Mouse (Mus musculus) neural tube, embryonic 10.5 days (tissue): ENCODE measurements at regions not wholly inside any gene's neighbourhood (a gene's known extent, or its start where the extent isn't known, plus 50 kb on each side); places are given as distances from the start of the nearest gene placed in this dataset.

Source experiments
- DNase-seq: peaks from one replicate; pipeline ENCODE4 v3.0.0-alpha.2; 2017; ENCODE audit warnings: low spot score; ENCODE audit errors: extremely low spot score

DNA sequence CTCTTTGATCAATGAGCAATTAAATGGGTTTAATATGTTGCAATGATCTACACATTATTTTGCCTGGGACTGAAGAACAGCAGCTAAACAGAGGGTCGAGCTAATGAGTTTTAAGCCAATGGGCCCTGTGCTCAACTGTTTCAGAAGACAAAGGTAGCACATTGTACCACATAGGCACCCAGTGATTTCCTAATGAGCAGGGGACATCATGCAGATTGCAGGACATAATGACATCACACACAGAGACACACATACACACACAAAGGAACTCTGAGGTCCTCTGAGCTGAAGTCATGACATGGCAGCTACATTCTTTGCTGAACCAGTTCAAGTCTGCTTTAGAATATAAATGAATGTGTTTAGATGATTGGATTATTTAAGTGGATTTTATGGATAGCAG, 71.9 kb downstream of the Zfp330 start:
- no peak for DNase-seq

GRCm38 (mm10) chr8:82700471-82700870, 73.5 kb downstream of the Zfp330 start:
- no peak for DNase-seq

DNA sequence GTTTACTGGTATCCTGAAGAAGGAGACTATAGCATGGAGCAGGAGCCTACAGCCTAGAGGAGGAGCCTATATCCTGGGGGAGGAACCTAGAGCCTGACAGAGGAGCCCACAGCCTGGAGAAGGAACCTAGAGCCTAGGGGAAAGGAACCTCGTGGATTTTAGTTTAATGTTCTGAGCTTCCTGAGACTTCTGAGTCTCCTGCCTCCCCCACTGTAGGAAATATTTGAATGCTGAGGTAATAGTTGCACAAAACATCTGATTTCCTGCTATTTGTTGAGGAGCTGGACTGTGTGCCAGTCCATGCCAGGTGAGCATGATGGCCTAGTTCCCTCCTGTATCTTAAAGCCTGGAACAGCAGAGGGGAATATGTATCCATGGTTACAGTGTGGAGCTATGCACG, 74.7 kb downstream of the Zfp330 start:
- DNase-seq: no peak

- DNase-seq: no peak
Measured at GRCm38 (mm10) chr8:82698071-82698470, 75.9 kb downstream of the Zfp330 start.

DNA sequence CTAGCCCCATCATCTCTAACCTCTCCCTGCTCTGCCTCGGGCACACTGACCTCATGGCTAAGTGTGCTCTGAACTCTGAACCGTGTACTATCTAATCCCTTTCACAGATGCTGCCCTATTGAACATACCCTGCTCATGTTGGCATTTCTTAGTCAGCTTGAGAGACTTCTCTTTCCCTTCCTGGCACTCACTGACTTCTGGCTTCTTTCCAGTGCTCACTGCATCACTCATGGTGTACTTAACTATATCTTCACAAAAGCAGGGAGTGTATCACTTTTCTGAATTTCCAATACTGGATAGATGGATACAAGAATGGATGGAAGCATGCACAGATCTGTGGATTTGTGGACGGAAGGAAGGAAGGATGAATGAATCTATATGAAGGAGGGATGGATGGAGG, 80.9 kb downstream of the Zfp330 start:
- DNase-seq: no peak

DNA sequence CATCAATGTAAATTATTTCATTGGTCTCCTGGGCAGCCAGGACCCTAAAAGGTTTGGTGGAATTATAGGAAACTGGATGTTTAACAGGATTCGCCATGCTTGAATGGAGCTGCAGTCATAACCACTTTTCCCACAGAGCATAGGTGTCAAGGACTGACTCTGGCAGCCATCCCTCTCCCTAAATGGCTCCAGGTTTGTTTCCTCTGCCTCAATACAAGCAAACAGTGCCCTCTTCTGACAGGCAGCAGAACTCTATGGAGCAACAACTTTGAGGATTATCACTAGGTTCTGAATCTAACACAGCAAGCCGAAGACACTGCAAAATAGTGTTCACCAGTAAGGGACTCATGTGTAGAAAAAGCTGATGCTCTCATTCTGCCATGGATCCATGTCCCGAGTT, 84.6 kb downstream of the Zfp330 start:
- DNase-seq: peak; percentile 22

- no peak for DNase-seq
Measured at GRCm38 (mm10) chr8:82685966-82686365, 88.0 kb downstream of the Zfp330 start.

DNA sequence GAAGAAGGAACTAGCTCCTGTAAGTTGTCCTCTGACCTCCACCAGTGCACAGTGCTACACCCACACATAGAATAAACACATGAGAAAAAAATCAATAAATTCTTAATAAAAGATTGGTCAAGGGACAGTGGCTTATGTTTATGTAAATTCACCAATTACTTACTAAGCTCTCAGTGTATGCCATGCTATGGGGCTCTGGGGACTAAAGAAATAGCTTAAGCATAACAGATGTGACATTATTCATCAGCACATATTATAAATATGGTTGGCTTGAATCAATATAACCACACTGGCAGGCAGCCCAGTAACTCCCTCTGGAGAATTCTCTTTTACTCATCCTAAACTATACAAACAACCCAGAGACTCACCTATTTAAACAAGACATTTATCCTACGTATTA, 95.2 kb downstream of the Zfp330 start:
- no peak for DNase-seq

- no peak for DNase-seq
Measured at GRCm38 (mm10) chr8:82677781-82678180, 96.2 kb downstream of the Zfp330 start.

- no peak for DNase-seq
Measured at GRCm38 (mm10) chr8:82669241-82669640, 104.7 kb downstream of the Zfp330 start.

DNA sequence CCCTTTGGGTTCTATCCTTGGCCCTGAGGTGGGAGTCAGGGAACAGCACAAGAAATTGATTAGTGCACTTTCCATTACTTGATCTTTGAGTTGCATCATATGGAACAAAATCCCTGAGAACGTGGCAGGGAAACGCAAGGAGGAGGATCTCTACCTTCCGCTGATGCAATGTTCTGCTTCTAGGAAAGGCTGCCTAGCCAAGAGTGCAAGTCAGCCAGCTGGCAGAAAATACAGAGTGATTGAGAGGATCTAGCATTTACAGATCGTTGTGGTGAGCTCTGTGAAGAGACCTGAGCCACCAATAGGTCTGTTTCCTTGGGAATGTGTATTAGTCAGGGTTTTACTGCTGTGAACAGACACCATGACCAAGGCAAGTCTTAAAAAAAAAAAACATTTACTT, 108.8 kb downstream of the Zfp330 start:
- no peak for DNase-seq

- no peak for DNase-seq
Measured at GRCm38 (mm10) chr8:82640502-82640901, 133.5 kb downstream of the Zfp330 start.

DNA sequence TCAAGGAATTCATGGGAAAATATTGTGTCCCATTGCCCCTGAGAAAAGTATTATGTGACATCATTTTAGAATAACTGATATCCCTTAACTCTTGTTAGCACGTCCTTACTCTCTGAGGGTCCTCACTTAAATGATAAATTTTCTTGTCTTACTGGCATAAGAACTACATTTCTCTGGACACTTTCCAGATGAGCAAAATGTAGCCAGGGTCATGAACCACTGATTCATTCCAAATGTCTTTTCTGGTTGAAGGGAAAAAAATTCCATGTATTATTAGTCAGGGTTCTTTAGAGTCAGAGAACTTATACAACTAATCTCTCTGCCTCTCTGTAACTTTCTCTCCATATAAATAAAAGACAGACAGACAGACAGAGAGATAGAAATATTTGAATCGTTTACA, 143.5 kb downstream of the Zfp330 start:
- DNase-seq: no peak

DNA sequence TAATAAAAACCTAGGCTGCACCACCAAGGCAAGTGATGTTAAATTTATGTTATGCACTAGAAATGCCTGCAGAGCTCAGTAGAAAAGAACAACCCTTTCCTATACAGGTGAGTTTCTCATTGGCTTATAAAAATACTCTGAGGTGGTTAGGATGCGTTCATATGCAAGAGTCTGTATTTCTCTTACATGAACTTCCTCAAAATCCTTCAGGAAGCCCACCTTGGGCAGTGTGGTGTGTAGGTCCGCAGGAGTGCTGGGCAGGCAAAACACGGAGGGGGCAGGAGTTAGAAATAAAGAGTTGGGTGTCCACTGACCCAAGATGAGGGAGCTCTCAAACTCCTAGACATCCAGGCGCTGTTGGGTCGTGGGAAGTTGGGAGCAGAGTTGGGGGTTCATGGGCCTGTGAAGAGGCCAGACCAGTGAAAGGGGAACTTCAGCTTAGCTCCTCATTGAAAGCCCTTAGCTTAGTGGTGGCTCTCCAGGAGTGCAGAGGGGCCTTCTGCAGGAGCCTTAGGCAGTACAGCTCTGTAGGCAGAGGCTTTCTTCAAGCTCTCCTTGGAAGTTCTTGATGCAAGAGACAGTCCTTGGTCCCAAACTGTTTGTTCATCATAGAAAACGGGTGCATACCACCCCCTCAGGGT, 150.0 kb downstream of the Zfp330 start:
- DNase-seq: no peak

DNA sequence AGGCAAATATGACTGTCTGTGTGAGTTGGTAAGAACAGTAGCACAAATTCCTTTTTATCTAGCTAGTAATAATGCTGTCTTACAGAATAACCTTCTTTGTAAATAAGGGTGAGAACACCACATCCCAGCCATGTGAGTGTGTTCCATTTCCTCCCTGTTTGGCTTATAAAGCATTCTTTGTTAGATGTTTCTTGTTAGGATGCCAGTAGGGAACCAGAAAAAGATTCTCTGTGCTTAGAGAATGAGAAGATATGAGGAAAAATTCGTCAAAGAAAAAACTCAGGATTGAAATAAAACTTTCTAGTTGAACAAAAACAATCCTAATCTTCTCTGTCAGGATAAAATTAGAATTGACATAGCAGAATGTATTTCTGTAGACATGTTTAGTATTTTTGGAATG, 155.3 kb downstream of the Zfp330 start:
- DNase-seq: no peak

DNA sequence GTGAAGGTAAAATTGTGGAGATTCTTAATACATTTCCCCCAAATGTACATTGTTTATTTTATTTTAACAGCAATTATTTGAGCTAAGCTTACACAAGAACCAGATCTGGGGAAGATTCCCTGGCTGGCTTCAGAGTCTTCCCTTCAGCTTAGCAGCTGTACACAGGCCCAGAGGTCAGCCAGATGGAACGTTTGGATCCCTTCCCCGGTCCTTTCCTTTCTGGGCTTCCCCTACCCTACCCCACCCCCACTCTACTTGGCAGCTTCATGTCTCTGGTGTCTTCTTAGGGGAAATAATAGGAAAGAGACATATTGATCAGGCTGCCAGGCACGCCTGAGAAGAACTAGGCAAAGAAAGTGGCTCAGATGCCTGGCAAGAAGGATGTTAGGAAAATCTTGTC, 172.4 kb downstream of the Zfp330 start:
- no peak for DNase-seq

- DNase-seq: no peak
Measured at GRCm38 (mm10) chr8:82573434-82573833, 170.4 kb upstream of the Il15 start.

DNA sequence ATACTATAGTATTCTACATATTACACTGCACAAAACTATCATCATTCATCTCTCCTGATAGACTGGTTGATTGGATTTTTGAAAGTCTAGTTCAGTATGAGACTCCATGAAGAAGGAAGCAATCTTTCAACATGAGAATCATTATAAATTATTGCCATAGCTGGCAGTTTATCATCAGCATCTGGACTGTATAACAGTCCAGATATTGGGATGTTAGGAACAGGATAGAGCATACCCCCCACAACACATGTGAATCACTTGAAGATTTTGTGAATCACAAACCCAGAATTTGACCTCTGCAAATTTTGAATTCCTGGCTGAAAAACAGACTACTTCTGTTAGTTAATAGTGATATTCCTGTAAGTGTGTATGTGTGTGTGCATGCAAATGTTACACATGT, 135.1 kb upstream of the Il15 start:
- no peak for DNase-seq

DNA sequence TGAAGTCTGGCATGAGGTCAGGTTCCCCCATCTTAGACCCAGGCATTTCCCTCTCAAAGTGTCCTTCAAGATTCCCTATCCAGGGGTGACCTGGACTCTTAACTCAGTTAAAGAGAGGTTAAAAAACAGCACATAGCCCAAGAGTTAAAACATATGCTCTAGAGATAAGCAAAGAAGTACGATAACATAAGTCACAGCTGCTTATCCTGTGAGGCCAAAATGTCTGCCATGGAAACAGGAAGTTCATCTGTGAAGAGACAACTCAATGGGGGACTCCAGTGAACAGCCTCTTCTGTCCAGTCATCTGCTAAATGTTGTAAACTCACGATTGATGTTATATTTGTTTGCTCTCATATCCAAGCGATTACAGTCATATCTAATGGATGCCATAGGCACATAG, 126.1 kb upstream of the Il15 start:
- no peak for DNase-seq

DNA sequence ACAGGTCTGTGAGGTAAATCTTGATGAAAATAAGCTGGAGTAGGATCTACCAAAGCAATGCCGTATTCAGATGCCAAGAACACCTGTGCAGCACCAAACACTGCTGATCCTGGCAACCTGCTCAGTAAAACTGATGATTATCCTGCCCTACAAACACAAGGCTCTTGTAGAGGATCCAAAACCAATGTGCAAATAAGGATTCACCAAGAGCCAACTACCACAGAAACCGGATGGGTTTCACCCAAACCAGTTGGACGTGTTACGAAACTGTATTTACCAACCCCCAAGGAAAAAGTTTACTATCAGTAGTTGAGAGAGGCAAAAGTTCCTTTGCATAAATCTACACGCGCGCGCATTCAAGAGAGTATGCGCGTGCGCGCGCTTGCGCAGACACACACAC, 120.8 kb upstream of the Il15 start:
- DNase-seq: no peak

- DNase-seq: no peak
Measured at GRCm38 (mm10) chr8:82498496-82498895, 95.5 kb upstream of the Il15 start.

DNA sequence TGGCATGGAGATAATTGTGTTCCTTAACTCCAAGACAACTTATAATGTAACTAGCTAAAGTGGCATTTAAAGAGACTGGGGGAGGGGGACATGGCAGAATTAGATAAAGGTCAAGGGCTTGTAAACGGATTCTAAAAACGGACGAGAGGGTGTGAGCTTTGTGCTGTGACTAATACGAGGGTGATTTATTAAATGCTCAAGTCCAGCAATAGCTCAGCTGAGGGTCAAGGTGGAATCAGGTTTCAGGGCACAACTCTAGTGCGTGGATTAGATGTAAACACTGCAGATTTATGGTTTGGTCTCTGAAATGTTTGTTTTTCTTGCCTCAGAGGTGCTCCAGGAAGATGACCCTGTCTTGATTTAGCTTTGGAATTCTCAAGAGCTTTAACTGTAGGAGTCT, 74.8 kb upstream of the Il15 start:
- no peak for DNase-seq

DNA sequence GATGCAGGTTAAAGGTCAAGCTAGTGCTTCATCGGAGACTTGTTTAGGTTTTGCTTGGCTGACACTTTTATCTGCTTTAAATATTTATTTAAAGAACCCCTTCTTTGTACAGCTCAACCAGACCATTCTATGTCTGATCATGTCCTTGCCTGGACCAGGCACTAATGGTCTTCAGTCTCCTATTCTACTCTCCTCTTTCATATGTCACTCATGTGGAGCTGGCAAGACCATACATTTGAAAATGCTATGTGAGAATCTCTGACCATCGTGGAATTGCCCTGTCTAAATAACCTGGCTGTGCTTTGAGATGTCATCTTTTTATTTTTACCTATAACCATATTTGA, 74.4 kb upstream of the Il15 start:
- no peak for DNase-seq
